Comparison of ENCODE assay signal across 8 mouse cellular contexts in genomic region chr17:34143033-34143432, GRCm38 (mm10). TPM values are rescaled to one million over a fixed set of nuclear protein-coding genes. Genes with fewer than 3 reads are reported as not detected.
A peak's percentile ranks its signal among the peaks of the same experiment; 100 is the strongest.
DNase-seq lines count a peak whose midpoint lies in the region; ATAC-seq and TF ChIP-seq lines count a peak whose summit lies in the region.

H2-DMb2 (plus strand) TSS chr17:34143307.

- whole genome bisulfite sequencing in thymus, adult 2 months = 4% methylated on average over 7 of the region's 7 CpGs
- 36% methylated on average over 7 of the region's 7 CpGs for WGBS in hindbrain, embryonic 11.5 days

- ATAC-seq in activated CD4-positive, CD25-positive, alpha-beta regulatory T cell, adult 4 months = peak; percentile 84
- ATAC-seq in inflammation-experienced regulatory T-cells, adult 6 months = peak; percentile 81
- ATAC-seq in hindbrain, embryonic 11.5 days (ENCODE audit: low FRiP score) = no peak

- no peak within 1 kb of the TSS for H3K4me2 ChIP-seq in hindbrain, embryonic 11.5 days (replicated peaks; ENCODE audit: low read depth, low read length)

- H3K27ac ChIP-seq in thymus, adult 2 months (ENCODE audit: control insufficient read depth, insufficient read depth, low read length) = peak within 1 kb of the TSS; percentile 87
- no peak within 1 kb of the TSS for H3K27ac ChIP-seq in hindbrain, embryonic 11.5 days (ENCODE audit: low read depth, low read length)

- peak; percentile 46 for DNase-seq in adrenal gland, postnatal 10 days
- DNase-seq in adrenal gland, adult 8-10 months = no peak
- peak; percentile 88 for DNase-seq in lung, postnatal 25 days (ENCODE audit: low spot score)
- peak; percentile 87 for DNase-seq in thymus, adult 2 months
- DNase-seq in hindbrain, embryonic 11.5 days (ENCODE audit: low spot score) = no peak
- DNase-seq in cerebellum, postnatal 14 days = no peak

- H3K9me3 ChIP-seq in hindbrain, embryonic 11.5 days (ENCODE audit: control insufficient read depth, low read length) = no peaks in the 10 kb centered on the region

- TF ChIP-seq CTCF in thymus, adult 2 months (IDR thresholded peaks at IDR 0.05; ENCODE audit: borderline replicate concordance, control insufficient read depth, extremely low read depth, insufficient read depth, low read length, poor library complexity) = no peak

- peak within 1 kb of the TSS; percentile 8 for H3K4me3 ChIP-seq in thymus, adult 2 months (ENCODE audit: control insufficient read depth, insufficient read depth, low read length)
- no peak within 1 kb of the TSS for H3K4me3 ChIP-seq in hindbrain, embryonic 11.5 days (ENCODE audit: low read depth, low read length)

- no peaks in the 10 kb centered on the region for H3K36me3 ChIP-seq in thymus, adult 2 months (ENCODE audit: control insufficient read depth, insufficient read depth, low read length)
- no peaks in the 10 kb centered on the region for H3K36me3 ChIP-seq in hindbrain, embryonic 11.5 days (ENCODE audit: control insufficient read depth, insufficient read depth, low read length)

- TF ChIP-seq POLR2A in thymus, adult 2 months (IDR thresholded peaks at IDR 0.05; ENCODE audit: control insufficient read depth, extremely low read depth, insufficient read depth, low read length, poor library complexity) = no peak

- peaks cover 27% of the 10 kb centered on the region for H3K4me1 ChIP-seq in thymus, adult 2 months (replicated peaks; ENCODE audit: control insufficient read depth, insufficient read depth, low read length)
- H3K4me1 ChIP-seq in hindbrain, embryonic 11.5 days (replicated peaks; ENCODE audit: control insufficient read depth, insufficient read depth, low read length) = 0 out of 2 replicates have a peak, but pooled peaks cover 4% of the 10 kb centered on the region

- no peaks in the 10 kb centered on the region for H3K27me3 ChIP-seq in thymus, adult 2 months (ENCODE audit: control insufficient read depth, insufficient read depth, low read length)
- peaks cover 19% of the 10 kb centered on the region for H3K27me3 ChIP-seq in hindbrain, embryonic 11.5 days (ENCODE audit: control insufficient read depth, insufficient read depth, low read length)

- no peak within 1 kb of the TSS for H3K9ac ChIP-seq in hindbrain, embryonic 11.5 days (ENCODE audit: low read depth, low read length)

RNA-seq across cellular contexts. Expression of gene H2-DMb2, which starts in this region (rescaled TPM):
- 1 to 10 TPM; 4.5 to 4.8 TPM for total RNA-seq in adrenal gland, postnatal 10 days (2021)
- 1 to 10 TPM; 2.0 to 4.5 (median 4.0) TPM for total RNA-seq in adrenal gland, adult 8-10 months (2022)
- 10 to 100 TPM in 1 of 2 experiments, 1 to 10 TPM in 1; 4.8 to 19.7 TPM for polyA plus RNA-seq in activated CD4-positive, CD25-positive, alpha-beta regulatory T cell, adult 4 months (2017; shearing (Covaris generic))
- 10 to 100 TPM in 2 of 3 experiments, 1 to 10 TPM in 1; 9.2 to 14.4 (median 11.3) TPM for polyA plus RNA-seq in inflammation-experienced regulatory T-cells, adult 6 months (2017; shearing (Covaris generic))
- polyA plus RNA-seq in thymus, adult 2 months (2012; rRNA removed) = 119 and 123 TPM in 2 replicates
- polyA plus RNA-seq in hindbrain, embryonic 11.5 days (2014; fragmentation: Nextera tagmentation; extraction: Ambion mirVana) = not detected in 2 replicates

Comparison
In these comparisons a context has a peak if more than half of its experiments do, and no peak if none do; other contexts are left out.
1. DNase-seq: peak in adrenal gland, postnatal 10 days (single experiment), lung, postnatal 25 days (single experiment) and thymus, adult 2 months (single experiment); none in adrenal gland, adult 8-10 months (single experiment), hindbrain, embryonic 11.5 days (single experiment) and cerebellum, postnatal 14 days (0 of 2).